Mouse (Mus musculus): ENCODE measurements around the gene Rbbp4.
"Not testable (repeated sequence)": the region's sequence is repeated elsewhere in the genome, so short reads cannot be mapped to it uniquely, and the experiment has no call there.

Rbbp4 gene

GRCm38 (mm10) chr4:129335216-129336074, at the start of gene Rbbp4, which contains the start of gene Zbtb8os:
TSS of gene Rbbp4 (minus strand) at chr4:129335370.
TSS of gene Zbtb8os (plus strand) at chr4:129335695.
- DNase-seq (ENCODE audit: low spot score in 2 of 2), result peak; percentile 98 to 99

- no peak for DNase-seq (ENCODE audit: low spot score in 2 of 2)
Measured at GRCm38 (mm10) chr4:129384440-129384839, 49.3 kb upstream of the Rbbp4 start.

GRCm38 (mm10) chr4:129383586-129383985, 48.4 kb upstream of the Rbbp4 start:
- no peak for DNase-seq (ENCODE audit: low spot score in 2 of 2)

- no peak for DNase-seq (ENCODE audit: low spot score in 2 of 2)
Measured at GRCm38 (mm10) chr4:129382488-129382887, 47.3 kb upstream of the Rbbp4 start.

GRCm38 (mm10) chr4:129382029-129382428, 46.9 kb upstream of the Rbbp4 start:
- DNase-seq (ENCODE audit: low spot score in 2 of 2), result no peak

- no peak for DNase-seq (ENCODE audit: low spot score in 2 of 2)
Measured at GRCm38 (mm10) chr4:129381148-129381547, 46.0 kb upstream of the Rbbp4 start.

GRCm38 (mm10) chr4:129379805-129380204, 44.6 kb upstream of the Rbbp4 start:
- no peak for DNase-seq (ENCODE audit: low spot score in 2 of 2)

GRCm38 (mm10) chr4:129377601-129378390, 42.6 kb upstream of the Rbbp4 start, which contains the start of gene Zbtb8a:
TSS of gene Zbtb8a (minus strand) at chr4:129378116.
- peak in 1 of 2 experiments; percentile 39 for DNase-seq (ENCODE audit: low spot score in 2 of 2)

- DNase-seq (ENCODE audit: low spot score in 2 of 2), result peak; percentile 7 to 23
Measured at GRCm38 (mm10) chr4:129376961-129377545, 41.9 kb upstream of the Rbbp4 start.

- no peak for DNase-seq (ENCODE audit: low spot score in 2 of 2)
Measured at GRCm38 (mm10) chr4:129375821-129376220, 40.7 kb upstream of the Rbbp4 start.

GRCm38 (mm10) chr4:129375000-129375399, 39.8 kb upstream of the Rbbp4 start:
- no peak for DNase-seq (ENCODE audit: low spot score in 2 of 2)

GRCm38 (mm10) chr4:129374219-129374755, 39.1 kb upstream of the Rbbp4 start:
- no peak for DNase-seq (ENCODE audit: low spot score in 2 of 2)

- no peak for DNase-seq (ENCODE audit: low spot score in 2 of 2)
Measured at GRCm38 (mm10) chr4:129373202-129373976, 38.2 kb upstream of the Rbbp4 start.

- no peak for DNase-seq (ENCODE audit: low spot score in 2 of 2)
Measured at GRCm38 (mm10) chr4:129371391-129371790, 36.2 kb upstream of the Rbbp4 start.

GRCm38 (mm10) chr4:129365224-129365623, 30.1 kb upstream of the Rbbp4 start:
- DNase-seq (ENCODE audit: low spot score in 2 of 2), result peak in 1 of 2 experiments; percentile 13

GRCm38 (mm10) chr4:129364379-129364778, 29.2 kb upstream of the Rbbp4 start:
- no peak for DNase-seq (ENCODE audit: low spot score in 2 of 2)

GRCm38 (mm10) chr4:129363463-129363862, 28.3 kb upstream of the Rbbp4 start:
- DNase-seq (ENCODE audit: low spot score in 2 of 2), result no peak

GRCm38 (mm10) chr4:129362771-129363170, 27.6 kb upstream of the Rbbp4 start:
- DNase-seq (ENCODE audit: low spot score in 2 of 2), result no peak

GRCm38 (mm10) chr4:129362238-129362637, 27.1 kb upstream of the Rbbp4 start:
- DNase-seq (ENCODE audit: low spot score in 2 of 2), result not testable (repeated sequence)

- no peak for DNase-seq (ENCODE audit: low spot score in 2 of 2)
Measured at GRCm38 (mm10) chr4:129357613-129358163, 22.5 kb upstream of the Rbbp4 start.

GRCm38 (mm10) chr4:129354236-129354635, 19.1 kb upstream of the Rbbp4 start:
- DNase-seq (ENCODE audit: low spot score in 2 of 2), result peak in 1 of 2 experiments; percentile 14

Measured in thymus, postnatal 10 days (tissue).